Mouse (Mus musculus): ENCODE results near the gene Dedd. TPM values are rescaled to one million over a fixed set of nuclear protein-coding genes. Genes with fewer than 3 reads are reported as not detected.

Dedd gene
- polyA plus RNA-seq, 1 experiment from 2014 or later, result 21.9 TPM

DNA sequence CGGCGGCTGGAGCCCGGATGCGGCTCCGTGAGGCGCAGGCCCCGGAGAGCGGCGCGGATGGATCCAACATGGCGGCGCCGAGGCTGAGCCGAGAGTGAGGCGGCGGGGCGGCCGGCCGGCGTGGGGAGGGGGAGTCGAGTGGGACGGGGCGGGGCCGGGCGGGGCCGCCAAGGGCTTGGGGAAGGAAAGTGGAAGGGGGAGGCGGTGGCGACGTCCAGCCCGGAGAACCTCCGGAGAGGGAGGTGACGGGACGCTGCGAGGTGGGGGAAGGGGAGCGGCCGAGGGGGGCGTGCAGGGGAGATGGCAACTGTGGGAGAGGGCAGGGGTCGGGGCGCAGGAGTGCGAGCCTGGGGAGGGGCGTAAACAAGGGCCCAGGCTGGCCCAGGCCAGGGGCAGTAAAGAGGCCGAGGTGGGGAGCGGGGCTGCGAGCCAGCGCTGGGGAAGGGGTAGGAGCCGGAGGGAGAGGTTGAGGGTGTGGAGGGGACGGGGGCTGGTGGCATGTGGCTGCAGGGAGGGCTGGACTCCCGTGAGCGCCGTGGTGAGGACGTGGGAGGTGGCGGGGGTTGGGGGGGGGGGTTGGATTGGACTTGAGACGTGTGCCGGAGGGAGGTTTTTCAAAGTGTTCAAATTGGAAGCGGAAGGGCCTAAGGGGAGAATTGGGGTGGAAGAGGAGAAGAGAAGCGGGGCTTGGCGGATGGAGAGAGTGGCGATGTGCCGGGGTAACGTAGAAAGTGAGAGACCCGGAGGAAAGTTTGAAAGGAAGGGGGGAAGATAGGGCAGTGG is 679 bp downstream of the Dedd start:
- Histone ChIP-seq H3K79me2 (ENCODE audit: inconsistent target) (peaks cover 90% of the 10 kb centered on the region), H3K27ac (peak overlapping the region; percentile 39), H3K36me3 (ENCODE audit: inconsistent target) (peaks cover 11% of the 10 kb centered on the region; the same call in 1 of the 2 replicates), H3K4me3 (ENCODE audit: inconsistent target) (peak overlapping the region; percentile 66)
- WGBS (ENCODE audit: missing documents), result under 1% methylated on average over 44 of the region's 61 CpGs

GRCm38 (mm10) chr1:171330216-171330560 is 1.2 kb downstream of the Dedd start:
- peaks cover 90% of the 10 kb centered on the region for H3K79me2 ChIP-seq (ENCODE audit: inconsistent target)
- 0% methylated on average over 3 of the region's 4 CpGs for WGBS (ENCODE audit: missing documents)

GRCm38 (mm10) chr1:171342262-171343207 is 13.6 kb downstream of the Dedd start:
- Histone ChIP-seq H3K36me3 (ENCODE audit: inconsistent target) (peaks cover 47% of the 10 kb centered on the region; the same call in 1 of the 2 replicates), H3K4me3 (ENCODE audit: inconsistent target) (no peak overlapping the region), H3K79me2 (ENCODE audit: inconsistent target) (peaks cover 36% of the 10 kb centered on the region), H3K27ac (no peak overlapping the region)
- 97% methylated on average over 15 of the region's 16 CpGs for WGBS (ENCODE audit: missing documents)

More at GRCm38 (mm10) chr1:171330216-171330560, 1.2 kb downstream of the Dedd start:
- Histone ChIP-seq H3K4me3 (ENCODE audit: inconsistent target) (peak overlapping the region; percentile 66), H3K36me3 (ENCODE audit: inconsistent target) (peaks cover 11% of the 10 kb centered on the region; the same call in 1 of the 2 replicates), H3K27ac (peak overlapping the region; percentile 39)

GRCm38 (mm10) chr1:171343922-171344677 is 15.2 kb downstream of the Dedd start:
- Histone ChIP-seq H3K27ac (no peak overlapping the region), H3K79me2 (ENCODE audit: inconsistent target) (peaks cover 43% of the 10 kb centered on the region), H3K4me3 (ENCODE audit: inconsistent target) (no peak overlapping the region), H3K36me3 (ENCODE audit: inconsistent target) (peaks cover 37% of the 10 kb centered on the region; the same call in 1 of the 2 replicates)
- WGBS (ENCODE audit: missing documents), result 88% methylated on average over 8 of the region's 9 CpGs

DNA sequence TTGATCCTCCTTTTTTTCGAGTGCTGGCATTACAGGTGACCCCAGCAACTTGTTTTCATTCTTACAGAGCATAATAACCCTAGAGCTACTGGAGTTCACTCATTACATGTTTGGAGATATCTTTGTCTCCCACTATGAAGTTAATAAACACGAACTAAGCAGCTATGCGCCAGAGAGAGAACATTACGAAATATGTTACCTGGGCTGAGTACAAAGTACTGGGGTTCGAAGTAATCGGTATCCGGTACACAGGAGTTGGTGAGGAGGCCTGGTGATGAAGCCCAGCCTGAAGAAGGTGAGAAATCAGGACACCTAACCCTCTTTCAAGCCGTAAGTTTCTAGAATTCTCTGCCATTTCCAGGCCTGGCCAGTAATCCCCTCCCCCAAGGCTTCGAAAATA is 15.8 kb downstream of the Dedd start:
- Histone ChIP-seq H3K27ac (no peak overlapping the region), H3K4me3 (ENCODE audit: inconsistent target) (peak overlapping the region; percentile 99), H3K36me3 (ENCODE audit: inconsistent target) (peaks cover 33% of the 10 kb centered on the region; the same call in 1 of the 2 replicates), H3K79me2 (ENCODE audit: inconsistent target) (peaks cover 49% of the 10 kb centered on the region)
- WGBS (ENCODE audit: missing documents), result 76% methylated on average over 9 of the region's 9 CpGs

- WGBS (ENCODE audit: missing documents), result under 1% methylated on average over 53 of the region's 53 CpGs
- H3K4me3 ChIP-seq (ENCODE audit: inconsistent target), result peak within 1 kb of the TSS; percentile 99
- H3K36me3 ChIP-seq (ENCODE audit: inconsistent target), result peaks cover 26% of the 10 kb centered on the region; the same call in 1 of the 2 replicates
- peak within 1 kb of the TSS; percentile 65 for H3K27ac ChIP-seq
- peaks cover 57% of the 10 kb centered on the region for H3K79me2 ChIP-seq (ENCODE audit: inconsistent target)
Observed at GRCm38 (mm10) chr1:171345225-171346094, 16.5 kb downstream of the Dedd start, which contains the start of the genes Nit1 and Pfdn2. Nit1 (minus strand) TSS chr1:171345646. Pfdn2 (plus strand) TSS chr1:171345670.

DNA sequence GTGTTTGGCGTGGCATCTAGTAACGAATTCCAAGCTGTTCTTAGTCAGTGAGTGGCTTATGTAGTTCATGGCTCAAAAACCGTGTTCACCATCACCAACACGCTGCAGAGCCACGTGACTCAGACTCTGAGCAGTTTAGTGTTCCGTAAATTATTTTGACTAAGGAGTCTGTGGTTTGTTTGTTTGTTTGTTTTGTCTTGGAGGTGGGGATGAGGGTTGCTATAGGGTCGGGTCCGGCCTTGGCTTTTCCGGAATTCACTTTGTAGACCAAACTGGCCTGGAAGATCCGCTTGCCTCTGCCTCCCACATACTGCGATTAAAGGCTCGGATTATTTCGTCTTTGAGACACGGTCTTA is 17.1 kb downstream of the Dedd start:
- Histone ChIP-seq H3K36me3 (ENCODE audit: inconsistent target) (peaks cover 22% of the 10 kb centered on the region; the same call in 1 of the 2 replicates), H3K27ac (peak overlapping the region; percentile 65), H3K4me3 (ENCODE audit: inconsistent target) (peak overlapping the region; percentile 99), H3K79me2 (ENCODE audit: inconsistent target) (peaks cover 63% of the 10 kb centered on the region)
- WGBS (ENCODE audit: missing documents), result 2% methylated on average over 14 of the region's 14 CpGs

DNA sequence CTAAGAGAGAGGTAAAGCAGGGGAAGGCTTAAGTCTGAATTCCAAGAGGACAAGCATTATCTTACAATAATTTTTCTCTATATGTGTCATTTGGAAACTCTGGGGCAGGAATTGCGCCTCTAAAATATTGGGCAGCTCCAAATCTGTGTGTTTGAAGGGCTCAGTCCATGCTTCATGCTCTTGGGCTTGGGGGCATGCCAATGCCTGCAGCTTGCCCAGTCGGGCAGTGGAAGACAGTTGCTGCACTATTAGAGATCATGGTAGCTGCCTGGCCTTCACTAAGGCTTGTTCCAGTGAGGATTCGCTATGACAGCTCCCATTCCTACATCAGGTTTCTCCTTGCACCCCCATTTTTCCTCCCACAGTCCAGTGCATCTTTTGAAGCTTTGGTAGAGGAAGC is 19.7 kb downstream of the Dedd start:
- H3K79me2 ChIP-seq (ENCODE audit: inconsistent target), result peaks cover 89% of the 10 kb centered on the region

DNA sequence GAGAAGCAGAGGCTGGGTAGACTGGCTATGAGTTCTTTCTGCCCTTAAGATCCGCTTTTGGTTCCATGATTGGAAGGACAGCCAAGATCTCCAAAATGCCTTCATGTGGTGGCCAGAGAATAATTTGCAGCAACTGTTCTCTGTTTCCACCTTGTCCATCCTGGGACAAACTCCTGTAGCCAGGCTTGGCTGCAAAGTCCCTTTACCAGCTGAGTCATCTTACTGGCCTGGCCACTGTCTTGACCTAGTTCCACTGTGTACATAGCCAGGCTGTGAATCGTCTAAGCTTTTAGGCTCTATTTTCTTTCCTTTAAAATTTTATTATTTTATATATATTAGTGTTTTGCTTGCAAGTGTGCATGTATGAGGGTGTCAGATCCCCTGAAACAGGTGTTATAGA is 20.3 kb downstream of the Dedd start:
- no peak overlapping the region for H3K27ac ChIP-seq
- 93% methylated on average over 2 of the region's 2 CpGs for WGBS (ENCODE audit: missing documents)
- peaks cover 94% of the 10 kb centered on the region for H3K79me2 ChIP-seq (ENCODE audit: inconsistent target)
- no peak overlapping the region for H3K4me3 ChIP-seq (ENCODE audit: inconsistent target)
- H3K36me3 ChIP-seq (ENCODE audit: inconsistent target), result no peaks in the 10 kb centered on the region

More for the DNA sequence above, 19.7 kb downstream of the Dedd start:
- 89% methylated on average over 3 of the region's 3 CpGs for WGBS (ENCODE audit: missing documents)
- H3K4me3 ChIP-seq (ENCODE audit: inconsistent target), result no peak overlapping the region
- H3K27ac ChIP-seq, result no peak overlapping the region
- no peaks in the 10 kb centered on the region for H3K36me3 ChIP-seq (ENCODE audit: inconsistent target)

DNA sequence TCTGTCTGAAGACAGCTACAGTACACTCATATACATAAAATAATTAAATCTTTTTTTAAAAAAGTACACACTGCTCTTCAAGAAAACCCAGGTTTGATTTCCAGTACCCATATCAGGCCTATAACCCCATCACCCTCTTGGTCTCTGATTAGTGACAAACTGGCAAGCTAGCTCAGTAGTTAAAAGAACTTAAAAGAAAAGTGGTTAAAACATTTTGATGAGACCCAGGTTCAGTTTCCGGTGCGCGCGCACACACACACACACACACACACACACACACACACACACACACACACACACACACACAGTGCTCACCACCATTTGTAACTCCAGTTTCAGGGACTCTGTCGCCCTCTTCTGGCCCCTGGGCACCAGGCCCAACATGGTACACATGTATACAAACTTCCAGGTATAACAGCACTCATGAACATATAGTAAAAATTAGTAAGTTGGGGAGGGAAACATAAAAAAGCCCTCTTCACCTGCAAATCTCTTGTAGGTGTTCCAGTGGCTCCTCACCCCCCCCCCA is 26.9 kb downstream of the Dedd start:
- WGBS (ENCODE audit: missing documents), result 76% methylated on average over 5 of the region's 5 CpGs
- Histone ChIP-seq H3K79me2 (ENCODE audit: inconsistent target) (peaks cover 55% of the 10 kb centered on the region), H3K4me3 (ENCODE audit: inconsistent target) (no peak overlapping the region), H3K27ac (no peak overlapping the region), H3K36me3 (ENCODE audit: inconsistent target) (peaks cover 29% of the 10 kb centered on the region; the same call in 1 of the 2 replicates)

DNA sequence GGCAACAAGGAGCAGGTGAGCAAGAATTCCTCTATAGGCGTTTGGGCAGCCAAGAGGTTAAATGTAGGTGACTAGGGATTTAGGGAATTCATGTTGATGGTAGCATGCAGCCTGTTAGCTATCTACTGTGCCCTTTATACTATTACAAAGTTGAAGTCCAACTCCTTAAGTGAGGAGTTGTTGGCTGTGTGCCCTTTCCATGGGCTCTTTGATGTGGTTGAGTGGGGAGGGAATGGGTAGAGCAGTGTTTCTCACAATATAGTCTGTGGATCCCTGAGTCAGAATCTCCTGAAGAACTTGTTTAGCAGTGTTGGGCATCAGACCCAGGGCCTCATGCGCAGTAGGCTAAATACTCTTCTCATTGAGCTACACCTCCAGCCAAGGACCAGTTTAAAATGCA is 27.9 kb downstream of the Dedd start:
- H3K79me2 ChIP-seq (ENCODE audit: inconsistent target), result peaks cover 46% of the 10 kb centered on the region
- H3K36me3 ChIP-seq (ENCODE audit: inconsistent target), result peaks cover 29% of the 10 kb centered on the region; the same call in 1 of the 2 replicates
- no peak overlapping the region for H3K4me3 ChIP-seq (ENCODE audit: inconsistent target)
- 100% methylated on average over 2 of the region's 2 CpGs for WGBS (ENCODE audit: missing documents)
- no peak overlapping the region for H3K27ac ChIP-seq

GRCm38 (mm10) chr1:171358421-171358820 is 29.5 kb downstream of the Dedd start:
- 82% methylated on average over 3 of the region's 4 CpGs for WGBS (ENCODE audit: missing documents)
- H3K36me3 ChIP-seq (ENCODE audit: inconsistent target), result peaks cover 29% of the 10 kb centered on the region; the same call in 1 of the 2 replicates
- H3K79me2 ChIP-seq (ENCODE audit: inconsistent target), result peaks cover 29% of the 10 kb centered on the region
- no peak overlapping the region for H3K4me3 ChIP-seq (ENCODE audit: inconsistent target)
- no peak overlapping the region for H3K27ac ChIP-seq

- Histone ChIP-seq H3K4me3 (ENCODE audit: inconsistent target) (peak overlapping the region; percentile 23; the same call in 1 of the 2 replicates), H3K27ac (no peak overlapping the region), H3K79me2 (ENCODE audit: inconsistent target) (peaks cover 11% of the 10 kb centered on the region; the same call in 1 of the 2 replicates), H3K36me3 (ENCODE audit: inconsistent target) (peaks cover 29% of the 10 kb centered on the region; the same call in 1 of the 2 replicates)
- 33% methylated on average over 26 of the region's 26 CpGs for WGBS (ENCODE audit: missing documents)
Observed at GRCm38 (mm10) chr1:171360253-171360652, 31.3 kb downstream of the Dedd start.
